Mouse (Mus musculus) heart, embryonic 13.5 days (tissue): ENCODE data around the gene 9030612E09Rik. TPM values are rescaled to one million over a fixed set of nuclear protein-coding genes. Genes with fewer than 3 reads are reported as not detected.

Experiments
- ATAC-seq: fragments of 200-750 bp; cut with Nextera tagmentation; 2 replicates; pipeline ENCODE4 v1.8.0; 2017; ENCODE audit warnings: moderate TSS enrichment; ENCODE audit not compliant: insufficient number of reproducible peaks, low FRiP score, low TSS enrichment; ENCODE audit errors: extremely low read depth
- H3K27ac ChIP-seq: fragments of 300-500 bp; sonication (generic); replicated peaks from 2 replicates; pipeline ENCODE4 v1.5.1; 2015; ENCODE audit warnings: moderate library complexity, mild to moderate bottlenecking, inconsistent platforms
- H3K27me3 ChIP-seq: fragments of 300-500 bp; sonication (generic); replicated peaks from 2 replicates; pipeline ENCODE4 v1.6.1; 2015; ENCODE audit warnings: mild to moderate bottlenecking, inconsistent platforms
- H3K36me3 ChIP-seq: fragments of 300-500 bp; sonication (generic); 2 replicates; pipeline ENCODE4 v1.6.1; 2015; ENCODE audit warnings: mild to moderate bottlenecking, inconsistent platforms
- H3K4me1 ChIP-seq: fragments of 300-500 bp; sonication (generic); 2 replicates; pipeline ENCODE4 v1.6.1; 2015; ENCODE audit warnings: inconsistent platforms
- H3K4me2 ChIP-seq: fragments of 300-500 bp; sonication (generic); 2 replicates; pipeline ENCODE4 v1.6.1; 2015; ENCODE audit warnings: inconsistent platforms, mild to moderate bottlenecking, moderate library complexity
- H3K4me3 ChIP-seq: fragments of 300-500 bp; sonication (generic); 2 replicates; pipeline ENCODE4 v1.5.1; 2015; ENCODE audit warnings: moderate library complexity, mild to moderate bottlenecking, inconsistent platforms
- H3K9ac ChIP-seq: fragments of 300-500 bp; sonication (generic); 2 replicates; pipeline ENCODE4 v1.6.1; 2015; ENCODE audit warnings: inconsistent platforms, mild to moderate bottlenecking, moderate library complexity
- H3K9me3 ChIP-seq: fragments of 300-500 bp; sonication (generic); 2 replicates; pipeline ENCODE4 v1.6.1; 2016; ENCODE audit warnings: inconsistent platforms
- WGBS: fragments of 180-500 bp; shearing (Covaris S2); methylation state at CpG from one replicate; pipeline ENCODE4 v1.1.7; 2015; ENCODE audit warnings: mixed read lengths; 5-methylcytosine and 5-hydroxymethylcytosine counted together
- polyA plus RNA-seq: library from polyadenylated mRNA; unstranded; fragments of >200 nt; fragmentation: Nextera tagmentation; extraction: Ambion mirVana; gene quantifications from 2 replicates; pipeline ENCODE4 v1.2.1, GENCODE M21; 2015

Gene 9030612E09Rik
- polyA plus RNA-seq, 1 experiment from 2014 or later = 0.52 TPM

DNA sequence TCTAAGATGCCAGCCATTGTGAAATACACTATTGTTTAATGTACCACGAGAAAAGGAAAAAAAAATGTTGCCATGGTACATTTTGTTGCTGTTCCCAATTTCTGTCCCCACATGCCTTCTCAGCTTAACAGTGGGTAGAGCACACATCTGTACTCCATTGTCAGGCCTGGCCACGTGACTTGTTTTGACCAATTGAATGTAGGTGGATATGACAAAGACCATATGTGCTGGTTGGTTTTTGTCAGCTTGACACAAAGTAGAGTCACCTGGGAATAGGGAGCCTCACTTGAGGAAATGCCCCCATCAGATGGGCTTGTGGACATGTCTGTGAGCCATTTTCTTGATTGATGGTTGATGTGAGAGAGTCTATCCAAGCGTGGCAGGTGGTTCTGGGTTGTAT lies 29.4 kb downstream of the 9030612E09Rik start:
- no peak for ATAC-seq
- Histone ChIP-seq H3K36me3 (no peaks in the 10 kb centered on the region), H3K9me3 (peaks cover 4% of the 10 kb centered on the region; the same call in 1 of the 2 replicates), H3K4me2 (no peak overlapping the region), H3K4me1 (no peaks in the 10 kb centered on the region), H3K9ac (no peak overlapping the region), H3K27me3 (no peaks in the 10 kb centered on the region), H3K27ac (no peak overlapping the region), H3K4me3 (no peak overlapping the region)
- 67% methylated on average over 3 of the region's 3 CpGs for WGBS

DNA sequence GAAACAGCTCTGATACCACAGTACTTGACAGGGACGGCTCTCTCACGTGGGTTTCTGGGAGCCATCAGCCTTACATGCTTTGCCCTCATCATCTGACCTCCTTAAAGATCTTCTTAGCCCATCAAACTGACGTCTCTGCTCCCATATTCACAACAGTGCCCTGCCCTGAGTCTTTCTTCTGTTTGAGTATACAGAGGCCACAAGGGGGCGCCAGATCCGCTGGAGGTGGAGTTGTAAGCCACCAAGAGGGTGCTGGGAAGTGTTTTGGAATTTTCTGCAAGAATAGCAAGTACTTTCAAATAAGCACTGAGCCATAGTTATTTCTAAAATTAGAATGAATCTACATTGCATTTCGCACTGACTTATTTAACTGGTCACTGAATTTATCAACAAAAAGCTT lies 37.4 kb downstream of the 9030612E09Rik start:
- H3K4me2 ChIP-seq = no peak overlapping the region
- WGBS = 28% methylated on average over 6 of the region's 6 CpGs
- H3K27me3 ChIP-seq = no peaks in the 10 kb centered on the region
- H3K27ac ChIP-seq = no peak overlapping the region
- peaks cover 7% of the 10 kb centered on the region for H3K9me3 ChIP-seq
- H3K9ac ChIP-seq = no peak overlapping the region
- ATAC-seq = no peak
- no peaks in the 10 kb centered on the region for H3K4me1 ChIP-seq
- H3K36me3 ChIP-seq = no peaks in the 10 kb centered on the region
- H3K4me3 ChIP-seq = no peak overlapping the region

- Histone ChIP-seq H3K4me1 (peaks cover 12% of the 10 kb centered on the region), H3K9ac (no peak overlapping the region), H3K4me2 (no peak overlapping the region), H3K4me3 (no peak overlapping the region), H3K27me3 (no peaks in the 10 kb centered on the region), H3K36me3 (no peaks in the 10 kb centered on the region), H3K27ac (no peak overlapping the region), H3K9me3 (no peaks in the 10 kb centered on the region)
- no peak for ATAC-seq
- 87% methylated on average over 13 of the region's 13 CpGs for WGBS
Measured at GRCm38 (mm10) chr10:43217361-43217900, 42.9 kb downstream of the 9030612E09Rik start.

- peak overlapping the region; percentile 97 for H3K9ac ChIP-seq
- no peaks in the 10 kb centered on the region for H3K36me3 ChIP-seq
- 15% methylated on average over 7 of the region's 7 CpGs for WGBS
- H3K27ac ChIP-seq = peak overlapping the region; percentile 95
- H3K4me2 ChIP-seq = peak overlapping the region; percentile 96
- no peaks in the 10 kb centered on the region for H3K9me3 ChIP-seq
- H3K4me3 ChIP-seq = peak overlapping the region; percentile 89
- ATAC-seq = no peak
- no peaks in the 10 kb centered on the region for H3K27me3 ChIP-seq
- H3K4me1 ChIP-seq = peaks cover 12% of the 10 kb centered on the region
Measured at GRCm38 (mm10) chr10:43220479-43220878, 46.0 kb downstream of the 9030612E09Rik start.

GRCm38 (mm10) chr10:43220910-43221625 lies 46.6 kb downstream of the 9030612E09Rik start, which contains the start of gene Pdss2:
Pdss2 (plus strand) TSS chr10:43221486.
- Histone ChIP-seq H3K9me3 (no peaks in the 10 kb centered on the region), H3K4me2 (peak within 1 kb of the TSS; percentile 96), H3K27me3 (no peaks in the 10 kb centered on the region), H3K36me3 (no peaks in the 10 kb centered on the region), H3K4me3 (peak within 1 kb of the TSS; percentile 89), H3K4me1 (peaks cover 12% of the 10 kb centered on the region), H3K9ac (peak within 1 kb of the TSS; percentile 97), H3K27ac (peak within 1 kb of the TSS; percentile 95)
- peak; percentile 96 for ATAC-seq
- 0% methylated on average over 50 of the region's 50 CpGs for WGBS

- H3K36me3 ChIP-seq = no peaks in the 10 kb centered on the region
- WGBS = 1% methylated on average over 25 of the region's 25 CpGs
- ATAC-seq = no peak
- no peaks in the 10 kb centered on the region for H3K9me3 ChIP-seq
- peak overlapping the region; percentile 89 for H3K4me3 ChIP-seq
- peak overlapping the region; percentile 96 for H3K4me2 ChIP-seq
- H3K27ac ChIP-seq = peak overlapping the region; percentile 95
- H3K27me3 ChIP-seq = no peaks in the 10 kb centered on the region
- peak overlapping the region; percentile 92 for H3K9ac ChIP-seq
- H3K4me1 ChIP-seq = peaks cover 12% of the 10 kb centered on the region
Measured at GRCm38 (mm10) chr10:43221659-43222058, 47.2 kb downstream of the 9030612E09Rik start.

DNA sequence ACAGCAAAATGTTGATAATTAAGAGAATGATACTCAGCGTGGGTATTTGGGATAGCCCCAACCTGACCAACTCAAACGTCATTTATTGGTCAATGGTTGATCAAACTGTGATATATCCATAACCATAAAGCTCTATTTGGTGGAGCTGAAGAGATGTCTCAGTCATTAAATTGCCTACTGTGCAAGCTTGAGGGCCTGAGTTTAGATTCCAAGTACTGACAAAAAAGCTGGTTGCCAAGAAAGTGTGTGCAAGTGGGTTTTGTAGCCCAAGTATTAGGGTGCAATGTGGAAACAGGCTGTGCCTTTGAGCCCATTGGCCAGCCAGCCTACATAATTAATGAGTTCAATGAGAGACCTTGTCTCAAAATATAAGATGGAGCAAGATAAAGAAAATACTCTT lies 48.9 kb downstream of the 9030612E09Rik start:
- Histone ChIP-seq H3K4me3 (no peak overlapping the region), H3K27ac (no peak overlapping the region), H3K36me3 (no peaks in the 10 kb centered on the region), H3K4me2 (no peak overlapping the region), H3K27me3 (no peaks in the 10 kb centered on the region), H3K4me1 (peaks cover 12% of the 10 kb centered on the region), H3K9ac (no peak overlapping the region), H3K9me3 (no peaks in the 10 kb centered on the region)
- ATAC-seq = no peak
- 91% methylated on average over 2 of the region's 2 CpGs for WGBS

Other genes with a start within 250 kb of the 9030612E09Rik start
- gene Sobp, start 174 bp upstream of the 9030612E09Rik start, polyA plus RNA-seq = 1.6 and 1.7 TPM in 2 replicates
- 9.7 and 11.4 TPM in 2 replicates for gene Pdss2, start 46.8 kb downstream of the 9030612E09Rik start, polyA plus RNA-seq